Mouse (Mus musculus): ENCODE measurements around the gene Lhfpl3. TPM values are rescaled to one million over a fixed set of nuclear protein-coding genes. Genes with fewer than 3 reads are reported as not detected.

Gene Lhfpl3
- polyA plus RNA-seq, 1 experiment from 2014 or later, result 0.23 TPM

DNA sequence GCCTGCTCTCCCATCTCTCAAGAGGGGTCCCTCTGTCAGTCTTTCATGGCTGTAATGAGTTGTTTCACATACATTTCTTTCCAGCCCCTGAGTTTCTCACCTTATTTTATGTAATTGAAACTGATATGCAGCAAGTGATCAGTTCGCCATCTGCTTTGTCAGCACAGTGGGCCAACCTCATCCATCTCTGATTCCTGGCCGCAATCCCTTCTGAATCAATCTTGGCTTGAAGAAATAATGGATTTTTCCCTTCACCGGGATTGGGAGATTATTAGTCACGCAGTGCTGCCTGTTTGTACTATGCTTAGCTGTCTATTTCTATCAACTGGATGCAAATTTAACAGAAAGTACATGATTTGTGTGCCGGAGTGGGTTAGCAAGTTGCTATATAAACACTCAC is 297.0 kb downstream of the Lhfpl3 start:
- no peaks in the 10 kb centered on the region for H3K27me3 ChIP-seq (replicated peaks)
- no peak for ATAC-seq
- no peaks in the 10 kb centered on the region for H3K4me1 ChIP-seq
- H3K36me3 ChIP-seq, result no peaks in the 10 kb centered on the region
- H3K9me3 ChIP-seq (replicated peaks), result no peaks in the 10 kb centered on the region
- no peak overlapping the region for H3K27ac ChIP-seq
- no peak overlapping the region for H3K4me3 ChIP-seq
- WGBS (ENCODE audit: insufficient replicate concordance), result 76% methylated on average over 5 of the region's 5 CpGs
- no peak overlapping the region for H3K4me2 ChIP-seq
- no peak overlapping the region for H3K9ac ChIP-seq

DNA sequence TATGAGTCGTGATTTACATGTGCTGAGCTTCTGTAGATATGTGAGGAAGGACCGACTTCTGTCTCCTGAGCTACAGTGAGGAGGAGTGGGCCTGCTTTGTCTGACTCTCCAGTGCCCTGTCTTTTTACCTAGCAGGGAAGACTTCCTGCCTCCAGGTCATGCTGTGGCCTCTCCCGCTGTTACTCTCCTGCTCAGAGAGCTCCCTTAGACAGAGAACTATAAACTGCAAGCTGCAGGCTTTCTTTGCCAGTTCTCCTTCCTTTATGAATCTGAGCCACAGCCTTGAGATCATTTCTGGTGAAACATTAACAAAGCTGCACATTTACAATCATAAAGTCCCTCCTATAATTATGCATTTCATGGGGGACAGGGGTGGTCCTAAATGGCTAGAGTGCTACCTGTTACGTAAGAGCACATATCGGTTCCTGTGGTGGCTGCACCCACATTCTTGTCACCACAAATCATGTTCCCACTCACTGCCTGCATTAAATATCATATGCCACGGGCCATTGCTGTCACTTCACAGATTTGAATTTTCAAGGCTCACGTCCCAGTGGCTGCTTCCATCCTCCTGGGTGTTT is 303.3 kb downstream of the Lhfpl3 start:
- 60% methylated on average over 7 of the region's 7 CpGs for WGBS (ENCODE audit: insufficient replicate concordance)
- no peaks in the 10 kb centered on the region for H3K27me3 ChIP-seq (replicated peaks)
- H3K27ac ChIP-seq, result no peak overlapping the region
- no peak overlapping the region for H3K4me2 ChIP-seq
- H3K9ac ChIP-seq, result no peak overlapping the region
- ATAC-seq, result no peak
- no peaks in the 10 kb centered on the region for H3K4me1 ChIP-seq
- no peaks in the 10 kb centered on the region for H3K9me3 ChIP-seq (replicated peaks)
- H3K4me3 ChIP-seq, result no peak overlapping the region
- no peaks in the 10 kb centered on the region for H3K36me3 ChIP-seq

DNA sequence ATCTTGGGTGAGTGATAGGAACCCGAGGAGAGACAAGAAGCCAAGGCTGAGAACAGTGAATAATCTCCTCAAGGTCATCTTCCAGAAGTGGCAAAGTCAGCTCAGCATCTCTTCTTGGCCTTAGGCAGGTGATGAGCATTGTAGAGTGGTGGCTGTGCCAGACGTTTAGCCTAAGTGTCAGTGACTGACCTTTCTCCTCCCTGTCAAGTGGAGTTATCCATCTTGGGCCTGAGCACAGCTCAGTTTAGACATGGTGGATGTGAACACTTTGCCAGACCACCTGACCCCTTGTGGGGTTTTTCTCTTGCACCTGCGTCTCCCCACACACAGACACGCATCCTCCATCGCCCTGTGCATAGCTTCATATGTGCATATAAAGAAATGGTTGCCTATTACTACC is 305.6 kb downstream of the Lhfpl3 start:
- no peak for ATAC-seq
- Histone ChIP-seq H3K9ac (no peak overlapping the region), H3K27ac (no peak overlapping the region), H3K4me2 (no peak overlapping the region), H3K9me3 (replicated peaks) (no peaks in the 10 kb centered on the region), H3K27me3 (replicated peaks) (no peaks in the 10 kb centered on the region), H3K4me3 (no peak overlapping the region), H3K36me3 (no peaks in the 10 kb centered on the region), H3K4me1 (no peaks in the 10 kb centered on the region)
- 63% methylated on average over 5 of the region's 5 CpGs for WGBS (ENCODE audit: insufficient replicate concordance)

DNA sequence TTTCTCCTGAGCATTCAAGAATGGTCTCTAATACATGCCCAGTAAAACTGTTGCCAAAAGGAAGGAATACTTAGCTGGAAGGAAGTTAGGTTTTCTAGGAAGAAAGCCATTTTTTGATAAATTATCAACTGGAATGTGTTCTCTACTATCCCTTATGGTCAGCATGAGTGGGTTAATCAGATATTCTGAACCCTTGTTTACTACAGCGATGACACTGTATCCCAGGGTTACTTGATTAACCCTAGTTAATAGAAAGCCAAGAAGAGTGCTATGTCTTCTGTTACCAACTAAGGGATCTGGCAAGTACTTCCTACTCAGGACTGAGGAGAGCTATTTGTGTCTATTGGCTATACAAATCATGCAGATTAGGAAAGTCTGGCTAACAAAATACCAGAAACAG is 349.0 kb downstream of the Lhfpl3 start:
- H3K4me1 ChIP-seq, result no peaks in the 10 kb centered on the region
- 65% methylated on average over 1 of the region's 1 CpGs for WGBS (ENCODE audit: insufficient replicate concordance)
- no peaks in the 10 kb centered on the region for H3K9me3 ChIP-seq (replicated peaks)
- no peaks in the 10 kb centered on the region for H3K27me3 ChIP-seq (replicated peaks)
- H3K4me3 ChIP-seq, result no peak overlapping the region
- no peaks in the 10 kb centered on the region for H3K36me3 ChIP-seq
- H3K9ac ChIP-seq, result no peak overlapping the region
- H3K27ac ChIP-seq, result no peak overlapping the region
- no peak overlapping the region for H3K4me2 ChIP-seq
- no peak for ATAC-seq

DNA sequence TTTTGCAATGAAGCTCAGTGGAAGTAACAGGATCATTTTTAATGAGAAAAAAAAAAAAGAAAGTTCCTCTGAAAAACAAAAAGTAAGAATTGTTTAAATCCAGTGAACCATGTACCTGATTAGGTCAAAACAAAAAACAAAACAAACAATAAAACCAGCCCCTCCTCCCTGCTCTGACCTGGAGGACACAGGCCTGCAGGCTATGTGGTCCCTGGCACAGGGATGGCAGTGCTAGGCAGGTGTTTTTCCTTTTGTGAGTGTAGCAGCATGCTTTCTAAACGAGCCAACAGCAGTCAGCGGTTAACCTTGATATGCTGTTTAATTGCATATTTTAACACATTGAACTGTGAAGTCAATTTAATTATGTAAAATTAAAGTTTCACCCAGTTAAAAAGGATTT is 360.7 kb downstream of the Lhfpl3 start:
- Histone ChIP-seq H3K9ac (no peak overlapping the region), H3K9me3 (replicated peaks) (no peaks in the 10 kb centered on the region), H3K4me2 (no peak overlapping the region), H3K4me3 (no peak overlapping the region), H3K4me1 (no peaks in the 10 kb centered on the region), H3K27ac (no peak overlapping the region), H3K36me3 (no peaks in the 10 kb centered on the region), H3K27me3 (replicated peaks) (no peaks in the 10 kb centered on the region)
- WGBS (ENCODE audit: insufficient replicate concordance), result 71% methylated on average over 2 of the region's 2 CpGs
- ATAC-seq, result no peak

DNA sequence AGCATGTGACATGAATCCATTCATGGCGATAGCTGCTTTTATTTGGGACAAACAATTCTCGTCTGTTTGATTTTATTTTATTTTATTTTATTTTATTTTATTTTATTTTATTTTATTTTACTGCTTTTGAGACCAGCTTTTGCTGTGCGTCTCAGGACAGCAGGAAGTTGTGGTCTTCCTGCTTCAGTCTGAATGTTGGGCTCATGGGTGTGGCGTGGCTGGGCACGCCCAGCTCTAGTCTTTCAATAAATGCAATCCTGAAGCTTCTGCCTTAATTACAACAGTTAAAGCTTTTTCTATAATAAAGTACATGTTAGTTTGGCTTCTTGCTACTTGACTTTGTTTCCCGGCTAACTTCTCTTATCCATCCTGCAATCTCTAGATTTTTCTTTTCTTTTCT is 365.4 kb downstream of the Lhfpl3 start:
- 44% methylated on average over 6 of the region's 6 CpGs for WGBS (ENCODE audit: insufficient replicate concordance)
- ATAC-seq, result no peak
- H3K4me1 ChIP-seq, result no peaks in the 10 kb centered on the region

DNA sequence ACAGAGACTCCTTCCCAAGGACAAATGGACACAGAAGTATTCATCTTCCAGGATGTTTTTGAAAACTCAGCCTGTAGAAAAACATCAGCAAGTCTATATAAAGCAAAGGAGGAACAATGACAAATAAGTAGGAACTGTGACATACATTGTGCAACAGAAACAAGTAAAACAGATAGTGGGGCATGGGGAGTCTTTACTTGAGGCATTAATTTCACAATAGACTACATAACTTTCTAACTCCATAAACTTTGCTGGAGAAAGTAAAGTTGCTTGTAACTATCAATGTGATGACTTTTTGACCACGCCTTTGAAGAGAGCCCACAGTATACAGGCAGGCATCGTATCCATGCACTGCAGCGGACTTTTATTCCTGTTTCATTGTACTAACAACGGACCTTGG is 368.4 kb downstream of the Lhfpl3 start:
- H3K36me3 ChIP-seq, result no peaks in the 10 kb centered on the region
- no peak overlapping the region for H3K4me3 ChIP-seq
- no peaks in the 10 kb centered on the region for H3K27me3 ChIP-seq (replicated peaks)
- no peak overlapping the region for H3K9ac ChIP-seq
- H3K27ac ChIP-seq, result no peak overlapping the region
- no peaks in the 10 kb centered on the region for H3K4me1 ChIP-seq
- 68% methylated on average over 4 of the region's 4 CpGs for WGBS (ENCODE audit: insufficient replicate concordance)
- H3K4me2 ChIP-seq, result no peak overlapping the region
- no peak for ATAC-seq
- no peaks in the 10 kb centered on the region for H3K9me3 ChIP-seq (replicated peaks)

More for the DNA sequence above, 365.4 kb downstream of the Lhfpl3 start:
- H3K27ac ChIP-seq, result no peak overlapping the region
- no peaks in the 10 kb centered on the region for H3K27me3 ChIP-seq (replicated peaks)
- no peak overlapping the region for H3K4me2 ChIP-seq
- H3K4me3 ChIP-seq, result no peak overlapping the region
- H3K9me3 ChIP-seq (replicated peaks), result no peaks in the 10 kb centered on the region
- H3K36me3 ChIP-seq, result no peaks in the 10 kb centered on the region
- no peak overlapping the region for H3K9ac ChIP-seq

DNA sequence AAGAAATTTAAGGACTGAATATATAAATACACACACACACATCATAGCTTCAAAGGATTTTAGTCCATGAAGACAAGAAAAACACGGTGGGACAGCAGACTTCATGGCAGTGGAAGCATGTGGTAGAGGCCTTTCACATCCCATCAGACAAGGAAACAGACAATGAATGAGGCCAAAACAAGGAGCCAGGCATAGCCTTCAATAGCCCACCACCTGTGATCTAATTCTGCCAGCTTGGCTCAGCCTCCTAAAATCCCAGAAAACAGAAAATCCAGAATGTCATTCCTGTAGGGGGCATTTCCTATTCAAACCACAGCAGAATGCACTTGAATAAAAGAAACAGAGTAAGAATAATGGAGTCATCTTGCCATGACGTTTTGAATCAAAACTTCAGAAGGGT is 381.0 kb downstream of the Lhfpl3 start:
- no peak overlapping the region for H3K4me2 ChIP-seq
- no peaks in the 10 kb centered on the region for H3K36me3 ChIP-seq
- no peaks in the 10 kb centered on the region for H3K4me1 ChIP-seq
- no peak overlapping the region for H3K9ac ChIP-seq
- no peaks in the 10 kb centered on the region for H3K9me3 ChIP-seq (replicated peaks)
- no peak for ATAC-seq
- H3K4me3 ChIP-seq, result no peak overlapping the region
- 44% methylated on average over 2 of the region's 2 CpGs for WGBS (ENCODE audit: insufficient replicate concordance)
- no peaks in the 10 kb centered on the region for H3K27me3 ChIP-seq (replicated peaks)
- no peak overlapping the region for H3K27ac ChIP-seq

DNA sequence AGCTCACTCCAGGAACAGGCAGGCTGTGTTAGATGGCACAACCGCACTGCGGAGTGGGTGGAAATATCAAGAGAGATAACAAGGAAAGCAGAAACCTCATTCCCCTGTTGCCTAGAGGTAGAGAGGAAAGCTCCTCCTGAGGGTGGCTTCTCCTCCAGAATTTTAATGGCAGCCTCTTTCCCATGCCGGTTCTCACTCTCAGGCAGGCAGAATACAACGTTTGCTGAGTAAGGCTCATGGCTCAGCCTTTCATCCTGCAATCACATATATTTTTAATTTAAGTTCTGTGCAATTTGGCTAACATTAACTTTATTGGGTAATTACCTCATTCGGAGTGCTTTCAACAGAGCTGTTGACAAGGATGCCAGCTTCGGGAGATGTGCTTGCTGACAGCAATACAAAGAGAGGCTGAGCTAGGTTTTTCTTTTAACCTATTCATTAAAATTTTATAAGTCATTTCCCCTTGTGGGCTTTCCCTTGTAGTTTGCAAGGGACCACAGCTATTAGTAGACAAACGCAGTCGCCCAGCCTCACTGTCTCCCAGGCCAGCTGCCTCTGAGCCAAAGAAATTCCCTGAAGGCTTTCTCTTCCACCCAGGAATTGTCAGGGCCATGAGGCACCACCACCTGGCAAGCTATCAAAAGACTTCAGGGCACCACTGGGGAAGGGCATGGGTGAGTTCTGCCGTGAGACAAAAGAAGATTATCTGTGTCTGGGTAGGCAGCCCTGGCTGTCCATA is 394.5 kb downstream of the Lhfpl3 start:
- Histone ChIP-seq H3K4me3 (no peak overlapping the region), H3K9ac (no peak overlapping the region), H3K36me3 (no peaks in the 10 kb centered on the region), H3K4me2 (no peak overlapping the region), H3K27ac (no peak overlapping the region), H3K9me3 (replicated peaks) (no peaks in the 10 kb centered on the region), H3K27me3 (replicated peaks) (no peaks in the 10 kb centered on the region), H3K4me1 (no peaks in the 10 kb centered on the region)
- ATAC-seq, result no peak
- 68% methylated on average over 9 of the region's 9 CpGs for WGBS (ENCODE audit: insufficient replicate concordance)

DNA sequence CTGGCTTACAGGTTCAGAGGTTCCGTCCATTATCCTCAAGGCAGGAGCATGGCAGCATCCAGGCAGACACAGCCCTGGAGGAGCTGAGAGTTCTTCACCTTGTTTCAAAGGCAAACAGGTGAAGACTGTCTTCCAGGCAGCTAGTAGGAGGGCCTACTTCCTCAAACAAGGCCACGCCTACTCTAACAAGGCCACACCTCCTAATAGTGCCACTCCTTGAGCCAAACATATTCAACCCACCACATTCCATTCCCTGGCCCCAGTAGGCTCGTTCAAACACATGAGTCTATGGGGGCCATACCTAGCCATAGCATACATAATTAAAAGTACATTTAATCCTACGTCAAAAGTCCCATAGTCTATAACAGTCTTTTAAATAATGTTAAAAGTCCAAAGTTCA is 407.4 kb downstream of the Lhfpl3 start:
- ATAC-seq, result no peak
- H3K9ac ChIP-seq, result no peak overlapping the region
- H3K27ac ChIP-seq, result no peak overlapping the region
- no peaks in the 10 kb centered on the region for H3K4me1 ChIP-seq
- H3K4me3 ChIP-seq, result no peak overlapping the region
- no peaks in the 10 kb centered on the region for H3K36me3 ChIP-seq
- 57% methylated on average over 4 of the region's 4 CpGs for WGBS (ENCODE audit: insufficient replicate concordance)
- no peaks in the 10 kb centered on the region for H3K27me3 ChIP-seq (replicated peaks)
- H3K4me2 ChIP-seq, result no peak overlapping the region
- H3K9me3 ChIP-seq (replicated peaks), result no peaks in the 10 kb centered on the region

DNA sequence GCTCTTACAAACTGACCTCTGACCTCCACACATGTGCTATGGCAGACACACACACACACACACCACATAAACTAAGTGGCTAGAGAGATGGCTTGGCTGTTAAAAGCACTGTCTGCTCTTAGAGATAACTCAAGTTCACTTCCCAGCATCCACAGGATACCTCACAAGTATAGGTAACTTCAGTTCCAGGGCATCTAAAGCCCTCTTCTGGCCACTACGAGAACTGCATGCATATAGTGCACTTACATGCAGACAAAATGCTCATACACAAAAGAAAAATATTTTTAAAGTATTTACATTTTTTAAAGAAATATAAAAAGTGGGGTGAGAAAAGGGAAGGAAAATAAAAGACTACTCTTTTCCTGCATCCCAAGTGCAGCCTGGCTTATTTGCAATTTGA is 408.6 kb downstream of the Lhfpl3 start:
- ATAC-seq, result no peak
- H3K9me3 ChIP-seq (replicated peaks), result no peaks in the 10 kb centered on the region
- no peak overlapping the region for H3K4me2 ChIP-seq
- no peak overlapping the region for H3K27ac ChIP-seq
- no peak overlapping the region for H3K9ac ChIP-seq
- no peaks in the 10 kb centered on the region for H3K4me1 ChIP-seq
- no peaks in the 10 kb centered on the region for H3K36me3 ChIP-seq
- no peak overlapping the region for H3K4me3 ChIP-seq
- no peaks in the 10 kb centered on the region for H3K27me3 ChIP-seq (replicated peaks)
- WGBS (ENCODE audit: insufficient replicate concordance), result 63% methylated on average over 1 of the region's 1 CpGs

DNA sequence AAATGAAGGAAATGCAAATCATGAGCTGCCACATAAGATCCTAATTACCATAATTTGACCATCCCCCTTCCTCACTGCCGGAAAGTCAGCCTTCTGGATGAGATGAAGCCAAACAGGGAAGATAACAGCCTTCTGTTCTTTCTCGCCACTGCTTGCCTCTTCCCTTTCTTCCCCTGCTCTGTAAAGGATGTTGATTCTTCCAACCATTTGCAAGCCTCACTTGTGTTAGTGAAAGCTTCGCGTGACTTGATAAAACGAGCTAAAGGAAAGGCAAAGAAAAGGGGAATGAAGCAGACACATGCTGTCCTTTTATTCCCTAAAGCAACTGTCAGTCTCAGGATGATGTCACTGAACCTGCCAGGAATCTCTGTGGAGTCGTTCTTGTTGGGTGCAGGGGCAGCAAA is 420.1 kb downstream of the Lhfpl3 start:
- 19% methylated on average over 6 of the region's 6 CpGs for WGBS (ENCODE audit: insufficient replicate concordance)
- Histone ChIP-seq H3K27me3 (replicated peaks) (no peaks in the 10 kb centered on the region), H3K9ac (no peak overlapping the region), H3K4me3 (no peak overlapping the region), H3K27ac (no peak overlapping the region), H3K9me3 (replicated peaks) (no peaks in the 10 kb centered on the region), H3K4me2 (no peak overlapping the region), H3K4me1 (no peaks in the 10 kb centered on the region), H3K36me3 (no peaks in the 10 kb centered on the region)
- ATAC-seq, result no peak

DNA sequence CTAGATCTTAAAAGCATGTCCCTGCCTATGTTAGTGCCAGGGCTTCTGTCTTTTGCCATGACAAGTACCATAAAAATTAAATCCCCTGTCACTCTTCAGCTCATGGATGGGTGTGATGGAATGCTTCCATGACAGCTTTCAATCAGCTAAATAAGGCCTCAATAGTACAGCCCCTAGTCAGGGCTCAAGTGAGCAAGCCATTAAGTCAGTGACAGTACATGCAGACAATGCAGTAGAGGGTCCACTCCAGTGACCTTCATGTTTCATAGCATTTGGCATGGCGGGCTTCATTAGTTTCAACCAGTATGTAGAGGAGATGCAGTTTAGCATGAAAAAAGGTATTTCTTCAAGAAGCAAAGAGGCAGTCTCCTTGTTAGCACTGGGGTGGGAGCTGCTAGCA is 420.8 kb downstream of the Lhfpl3 start:
- ATAC-seq, result no peak

More for the DNA sequence above, 420.8 kb downstream of the Lhfpl3 start:
- no peaks in the 10 kb centered on the region for H3K27me3 ChIP-seq (replicated peaks)
- no peak overlapping the region for H3K27ac ChIP-seq
- H3K9me3 ChIP-seq (replicated peaks), result no peaks in the 10 kb centered on the region
- H3K4me2 ChIP-seq, result no peak overlapping the region
- H3K9ac ChIP-seq, result no peak overlapping the region
- no peaks in the 10 kb centered on the region for H3K4me1 ChIP-seq
- H3K36me3 ChIP-seq, result no peaks in the 10 kb centered on the region
- H3K4me3 ChIP-seq, result no peak overlapping the region
- 69% methylated on average over 1 of the region's 1 CpGs for WGBS (ENCODE audit: insufficient replicate concordance)

Measured in liver, embryonic 12.5 days (tissue).